ENCODE assay signal across 9 mouse cellular contexts in genomic region chr5:110386371-110387330, GRCm38 (mm10). TPM values are rescaled to one million over a fixed set of nuclear protein-coding genes. Genes with fewer than 3 reads are reported as not detected.
A peak's percentile ranks its signal among the peaks of the same experiment; 100 is the strongest.
DNase-seq lines count a peak whose midpoint lies in the region; ATAC-seq and TF ChIP-seq lines count a peak whose summit lies in the region.
"Had no signal": no experiment of that assay in that cellular context is flagged by ENCODE, and none has a peak within 500 bp of the region (broad histone marks: within the 10 kb centered on the region; RNA-seq: fewer than 3 reads in every experiment).

No protein-coding gene starts in this region.

- no peak for TF ChIP-seq CTCF in testis, adult 2 months (IDR thresholded peaks at IDR 0.05; ENCODE audit: control insufficient read depth, insufficient read depth, insufficient replicate concordance, low read depth, low read length)

- no peak for TF ChIP-seq POLR2A in testis, adult 2 months (IDR thresholded peaks at IDR 0.05; ENCODE audit: control insufficient read depth, low read depth, low read length)

- H3K27ac ChIP-seq in embryonic facial prominence, embryonic 15.5 days (replicated peaks): no peak overlapping the region
- H3K27ac ChIP-seq in heart, embryonic 12.5 days (ENCODE audit: poor library complexity, severe bottlenecking): no peak overlapping the region
- H3K27ac ChIP-seq in kidney, embryonic 15.5 days: no peak overlapping the region
- H3K27ac ChIP-seq in liver, embryonic 13.5 days: no peak overlapping the region
- H3K27ac ChIP-seq in testis, adult 2 months (ENCODE audit: control insufficient read depth, insufficient read depth, low read depth, low read length): no peak overlapping the region

- H3K9ac ChIP-seq in embryonic facial prominence, embryonic 15.5 days: peak overlapping the region; percentile 51
- H3K9ac ChIP-seq in heart, embryonic 12.5 days: peak overlapping the region; percentile 64
- H3K9ac ChIP-seq in kidney, embryonic 15.5 days: peak overlapping the region; percentile 61
- H3K9ac ChIP-seq in liver, embryonic 13.5 days: peak overlapping the region; percentile 50

- H3K27me3 ChIP-seq in embryonic facial prominence, embryonic 15.5 days: peaks cover 4% of the 10 kb centered on the region; the same call in 1 of the 2 replicates
- H3K27me3 ChIP-seq in heart, embryonic 12.5 days (replicated peaks): peaks cover 15% of the 10 kb centered on the region
- no peaks in the 10 kb centered on the region for H3K27me3 ChIP-seq in kidney, embryonic 15.5 days
- H3K27me3 ChIP-seq in liver, embryonic 13.5 days: peaks cover 34% of the 10 kb centered on the region
- H3K27me3 ChIP-seq in testis, adult 2 months (ENCODE audit: control insufficient read depth, insufficient read depth, low read length): no peaks in the 10 kb centered on the region

- H3K4me2 ChIP-seq in embryonic facial prominence, embryonic 15.5 days (replicated peaks): peak overlapping the region; percentile 80
- peak overlapping the region; percentile 85 for H3K4me2 ChIP-seq in heart, embryonic 12.5 days
- peak overlapping the region; percentile 73 for H3K4me2 ChIP-seq in kidney, embryonic 15.5 days
- H3K4me2 ChIP-seq in liver, embryonic 13.5 days: peak overlapping the region; percentile 70

- H3K4me3 ChIP-seq in embryonic facial prominence, embryonic 15.5 days (replicated peaks): peak overlapping the region; percentile 70
- H3K4me3 ChIP-seq in heart, embryonic 12.5 days: peak overlapping the region; percentile 63
- H3K4me3 ChIP-seq in kidney, embryonic 15.5 days (replicated peaks): peak overlapping the region; percentile 57
- H3K4me3 ChIP-seq in liver, embryonic 13.5 days (replicated peaks): peak overlapping the region; percentile 55
- peak overlapping the region; percentile 80 for H3K4me3 ChIP-seq in testis, adult 2 months (ENCODE audit: control insufficient read depth, low read depth, low read length)

- H3K36me3 ChIP-seq in embryonic facial prominence, embryonic 15.5 days: no peaks in the 10 kb centered on the region
- H3K36me3 ChIP-seq in heart, embryonic 12.5 days: no peaks in the 10 kb centered on the region
- H3K36me3 ChIP-seq in kidney, embryonic 15.5 days: 0 out of 2 replicates have a peak, but pooled peaks cover under 1% of the 10 kb centered on the region
- H3K36me3 ChIP-seq in liver, embryonic 13.5 days: no peaks in the 10 kb centered on the region
- H3K36me3 ChIP-seq in testis, adult 2 months (ENCODE audit: control insufficient read depth, insufficient read depth, low read length): no peaks in the 10 kb centered on the region

- DNase-seq in left cerebral cortex, adult 18-20 months (ENCODE audit: low spot score in 2 of 2): peak; percentile 61 to 67
- DNase-seq in left cerebral cortex, adult 11 months (ENCODE audit: low spot score): no peak
- DNase-seq in liver, embryonic 13.5 days: peak; percentile 33
- DNase-seq in neural tube, embryonic 10.5 days (ENCODE audit: extremely low spot score, low spot score): peak; percentile 80

- peaks cover 30% of the 10 kb centered on the region for H3K4me1 ChIP-seq in embryonic facial prominence, embryonic 15.5 days
- peaks cover 27% of the 10 kb centered on the region for H3K4me1 ChIP-seq in heart, embryonic 12.5 days (replicated peaks)
- peaks cover 32% of the 10 kb centered on the region for H3K4me1 ChIP-seq in kidney, embryonic 15.5 days
- peaks cover 16% of the 10 kb centered on the region for H3K4me1 ChIP-seq in liver, embryonic 13.5 days (replicated peaks)
- peaks cover 19% of the 10 kb centered on the region for H3K4me1 ChIP-seq in testis, adult 2 months (ENCODE audit: control insufficient read depth, insufficient read depth, low read length)

- no peaks in the 10 kb centered on the region for H3K9me3 ChIP-seq in embryonic facial prominence, embryonic 15.5 days (replicated peaks)
- H3K9me3 ChIP-seq in heart, embryonic 12.5 days (replicated peaks): no peaks in the 10 kb centered on the region
- no peaks in the 10 kb centered on the region for H3K9me3 ChIP-seq in kidney, embryonic 15.5 days (replicated peaks)
- H3K9me3 ChIP-seq in liver, embryonic 13.5 days (replicated peaks): no peaks in the 10 kb centered on the region

- ATAC-seq in embryonic facial prominence, embryonic 15.5 days (ENCODE audit: insufficient number of reproducible peaks, low FRiP score, low TSS enrichment, low read depth): peak; percentile 85
- ATAC-seq in heart, embryonic 12.5 days (ENCODE audit: insufficient number of reproducible peaks, low FRiP score): peak; percentile 80
- peak; percentile 90 for ATAC-seq in kidney, embryonic 15.5 days (replicated peaks; ENCODE audit: low FRiP score)
- peak; percentile 75 for ATAC-seq in liver, embryonic 13.5 days (ENCODE audit: low read depth)

- under 1% methylated on average over 90 of the region's 90 CpGs for WGBS in embryonic facial prominence, embryonic 15.5 days
- WGBS in heart, embryonic 12.5 days: 1% methylated on average over 90 of the region's 90 CpGs
- WGBS in kidney, embryonic 15.5 days: under 1% methylated on average over 89 of the region's 90 CpGs
- 4% methylated on average over 90 of the region's 90 CpGs for WGBS in liver, embryonic 13.5 days (ENCODE audit: insufficient replicate concordance)

RNA-seq across cellular contexts. Expression of gene Lrcol1, which starts 42.1 kb away (rescaled TPM):
- total RNA-seq in left cerebral cortex, adult 18-20 months (2021): not detected
- not detected in 2 replicates for polyA plus RNA-seq in embryonic facial prominence, embryonic 15.5 days (2015; fragmentation: Nextera tagmentation; extraction: Ambion mirVana)
- polyA plus RNA-seq in heart, embryonic 12.5 days (2016; fragmentation: Nextera tagmentation; extraction: Ambion mirVana): not detected in 2 replicates
- polyA plus RNA-seq in kidney, embryonic 15.5 days (2015; fragmentation: Nextera tagmentation; extraction: Ambion mirVana): not detected in 2 replicates
- polyA plus RNA-seq in liver, embryonic 13.5 days (2015; fragmentation: Nextera tagmentation; extraction: Ambion mirVana): not detected in 2 replicates
- polyA plus RNA-seq in testis, adult 2 months (2012; rRNA removed): 0.93 and 1.8 TPM in 2 replicates
- polyA plus RNA-seq: C2C12 had no signal

RNA-seq across cellular contexts. Expression of gene P2rx2, which starts 43.6 kb away (rescaled TPM):
- under 1 TPM in 1 of 2 experiments, not detected in 1; 0.23 TPM for total RNA-seq in left cerebral cortex, adult 18-20 months (2021)
- 1.2 and 2.7 TPM in 2 replicates for polyA plus RNA-seq in embryonic facial prominence, embryonic 15.5 days (2015; fragmentation: Nextera tagmentation; extraction: Ambion mirVana)
- polyA plus RNA-seq in heart, embryonic 12.5 days (2016; fragmentation: Nextera tagmentation; extraction: Ambion mirVana): 0.22 TPM in 1 of 2 replicates, not detected in the other
- 0.68 and 0.87 TPM in 2 replicates for polyA plus RNA-seq in kidney, embryonic 15.5 days (2015; fragmentation: Nextera tagmentation; extraction: Ambion mirVana)
- not detected in 2 replicates for polyA plus RNA-seq in liver, embryonic 13.5 days (2015; fragmentation: Nextera tagmentation; extraction: Ambion mirVana)
- 70.2 and 93.7 TPM in 2 replicates for polyA plus RNA-seq in testis, adult 2 months (2012; rRNA removed)

Comparison
In these comparisons a context has a peak if more than half of its experiments do, and no peak if none do; other contexts are left out.
1. RNA of gene P2rx2, which starts 43.6 kb away (polyA plus RNA-seq): 70.2 to 93.7 TPM in testis, adult 2 months; 1.2 to 2.7 TPM in embryonic facial prominence, embryonic 15.5 days, 0.68 to 0.87 TPM in kidney, embryonic 15.5 days, not detected in liver, embryonic 13.5 days and 0.22 TPM in heart, embryonic 12.5 days; every median in the first group is over 10 times any median in the second.
2. Peak in every context shown above with its lines, with median percentiles within 50 percentile points of each other: ATAC-seq, H3K4me2 ChIP-seq, H3K4me3 ChIP-seq and H3K9ac ChIP-seq.